Mouse (Mus musculus): ENCODE measurements around the gene Nr1h3. TPM values are rescaled to one million over a fixed set of nuclear protein-coding genes. Genes with fewer than 3 reads are reported as not detected.
A peak's percentile ranks its signal among the peaks of the same experiment; 100 is the strongest.

Nr1h3 gene
- total and polyA plus RNA-seq, 2 experiments from 2014 or later, result 0.70 to 0.82 TPM

DNA sequence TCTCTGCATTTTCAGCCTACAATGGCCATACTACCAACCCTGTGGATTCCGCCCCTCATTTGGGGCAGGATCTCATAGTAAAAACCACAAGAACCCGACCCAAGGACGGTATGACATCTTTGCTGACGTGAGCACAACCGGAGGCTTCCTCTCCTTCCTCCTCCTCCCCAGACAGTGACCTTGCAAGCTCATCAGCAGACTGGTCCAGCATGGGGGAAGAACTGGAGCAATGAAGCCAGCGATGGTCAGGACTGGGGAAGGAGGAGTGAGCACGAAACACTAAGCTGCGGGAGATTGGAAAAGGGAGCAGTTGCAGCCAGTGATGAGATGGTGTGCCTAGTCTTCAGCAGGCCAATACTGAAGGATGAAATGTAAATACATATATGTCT is 20.6 kb downstream of the Nr1h3 start:
- 8% methylated on average over 8 of the region's 8 CpGs for WGBS
- no peak for ATAC-seq (ENCODE audit: low FRiP score)
- TF ChIP-seq CTCF (IDR thresholded peaks at IDR 0.05), result no peak
- H3K36me3 ChIP-seq (ENCODE audit: insufficient read depth, low read length), result peaks cover 9% of the 10 kb centered on the region; the same call in 1 of the 2 replicates
- no peaks in the 10 kb centered on the region for H3K27me3 ChIP-seq (ENCODE audit: insufficient read depth, low read length)
- H3K27ac ChIP-seq (ENCODE audit: low read depth, low read length), result peak overlapping the region; percentile 93
- peak overlapping the region; percentile 77 for H3K4me2 ChIP-seq (ENCODE audit: low read depth, low read length, poor library complexity, severe bottlenecking)
- H3K4me3 ChIP-seq (ENCODE audit: low read depth, low read length), result peak overlapping the region; percentile 93
- H3K9me3 ChIP-seq (ENCODE audit: low read length), result no peaks in the 10 kb centered on the region
- peak overlapping the region; percentile 85 for H3K9ac ChIP-seq (replicated peaks; ENCODE audit: low read length, poor library complexity, severe bottlenecking)
- H3K4me1 ChIP-seq (ENCODE audit: insufficient read depth, low read length), result peaks cover 13% of the 10 kb centered on the region
- peak; percentile 30 for DNase-seq (ENCODE audit: low spot score)

- Histone ChIP-seq H3K9me3 (ENCODE audit: low read length) (no peaks in the 10 kb centered on the region), H3K27ac (ENCODE audit: low read depth, low read length) (no peak overlapping the region), H3K9ac (replicated peaks; ENCODE audit: low read length, poor library complexity, severe bottlenecking) (no peak overlapping the region), H3K27me3 (ENCODE audit: insufficient read depth, low read length) (no peaks in the 10 kb centered on the region), H3K4me2 (ENCODE audit: low read depth, low read length, poor library complexity, severe bottlenecking) (peak overlapping the region; percentile 77; the same call in 1 of the 2 replicates), H3K4me3 (ENCODE audit: low read depth, low read length) (peak overlapping the region; percentile 93; the same call in 1 of the 2 replicates), H3K36me3 (ENCODE audit: insufficient read depth, low read length) (peaks cover 22% of the 10 kb centered on the region), H3K4me1 (ENCODE audit: insufficient read depth, low read length) (peaks cover 13% of the 10 kb centered on the region)
- no peak for TF ChIP-seq CTCF (IDR thresholded peaks at IDR 0.05)
- DNase-seq (ENCODE audit: low spot score) (peak; percentile 22), ATAC-seq (ENCODE audit: low FRiP score) (no peak)
- 68% methylated on average over 5 of the region's 5 CpGs for WGBS
Measured at GRCm38 (mm10) chr2:91180706-91181105, 21.9 kb downstream of the Nr1h3 start.

GRCm38 (mm10) chr2:91179825-91180224 is 22.8 kb downstream of the Nr1h3 start:
- Histone ChIP-seq H3K9me3 (ENCODE audit: low read length) (no peaks in the 10 kb centered on the region), H3K9ac (replicated peaks; ENCODE audit: low read length, poor library complexity, severe bottlenecking) (no peak overlapping the region), H3K27ac (ENCODE audit: low read depth, low read length) (no peak overlapping the region), H3K27me3 (ENCODE audit: insufficient read depth, low read length) (no peaks in the 10 kb centered on the region), H3K4me1 (ENCODE audit: insufficient read depth, low read length) (peaks cover 13% of the 10 kb centered on the region), H3K4me3 (ENCODE audit: low read depth, low read length) (no peak overlapping the region), H3K4me2 (ENCODE audit: low read depth, low read length, poor library complexity, severe bottlenecking) (no peak overlapping the region), H3K36me3 (ENCODE audit: insufficient read depth, low read length) (peaks cover 27% of the 10 kb centered on the region)
- ATAC-seq (ENCODE audit: low FRiP score), result no peak
- TF ChIP-seq CTCF (IDR thresholded peaks at IDR 0.05), result no peak
- DNase-seq (ENCODE audit: low spot score), result no peak
- WGBS, result 42% methylated on average over 4 of the region's 4 CpGs

DNA sequence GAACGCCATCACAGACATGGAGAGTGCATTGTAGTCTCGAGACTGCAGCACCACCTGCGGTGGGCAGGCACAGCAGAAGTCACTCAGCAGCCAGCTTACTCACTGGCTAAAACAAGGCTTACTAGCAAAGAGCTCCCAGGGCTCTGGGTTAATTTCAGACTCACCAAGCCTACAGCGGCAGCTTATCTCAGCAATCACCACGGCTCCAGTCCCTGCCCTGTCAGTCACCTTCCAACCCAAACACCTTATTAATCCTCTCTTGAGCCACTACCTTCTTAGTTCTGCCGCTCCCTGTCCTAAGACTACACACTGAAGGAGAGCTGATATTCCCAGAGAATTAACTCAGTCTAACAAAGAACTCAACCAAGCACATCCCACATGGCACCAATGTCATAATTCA is 26.4 kb downstream of the Nr1h3 start:
- DNase-seq (ENCODE audit: low spot score) (no peak), ATAC-seq (ENCODE audit: low FRiP score) (no peak)
- H3K27me3 ChIP-seq (ENCODE audit: insufficient read depth, low read length), result no peaks in the 10 kb centered on the region
- H3K36me3 ChIP-seq (ENCODE audit: insufficient read depth, low read length), result peaks cover 49% of the 10 kb centered on the region
- H3K4me2 ChIP-seq (ENCODE audit: low read depth, low read length, poor library complexity, severe bottlenecking), result no peak overlapping the region
- no peaks in the 10 kb centered on the region for H3K9me3 ChIP-seq (ENCODE audit: low read length)
- no peak overlapping the region for H3K4me3 ChIP-seq (ENCODE audit: low read depth, low read length)
- 83% methylated on average over 6 of the region's 6 CpGs for WGBS
- H3K27ac ChIP-seq (ENCODE audit: low read depth, low read length), result no peak overlapping the region
- TF ChIP-seq CTCF (IDR thresholded peaks at IDR 0.05), result no peak
- H3K9ac ChIP-seq (replicated peaks; ENCODE audit: low read length, poor library complexity, severe bottlenecking), result no peak overlapping the region
- H3K4me1 ChIP-seq (ENCODE audit: insufficient read depth, low read length), result peaks cover 2% of the 10 kb centered on the region; the same call in 1 of the 2 replicates

DNA sequence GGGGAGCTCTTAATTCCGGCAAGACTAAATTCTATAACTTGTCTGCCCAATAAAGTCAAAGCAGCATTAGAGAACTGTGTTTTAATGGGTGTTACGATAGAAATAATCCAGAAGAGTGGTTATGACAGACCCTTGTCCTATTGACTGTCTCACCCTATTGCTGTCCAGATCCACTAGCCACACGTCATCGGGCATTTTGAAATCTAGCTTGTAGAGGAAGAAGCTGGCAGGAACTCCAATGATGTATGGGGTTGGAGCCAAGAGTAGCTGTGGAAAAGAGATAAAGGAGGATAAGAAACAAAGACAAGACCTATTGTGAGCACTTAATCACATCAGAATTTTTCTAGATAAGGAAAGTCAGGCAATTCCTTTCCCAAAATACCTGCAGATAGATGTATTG is 27.1 kb downstream of the Nr1h3 start:
- WGBS, result 95% methylated on average over 4 of the region's 4 CpGs

DNA sequence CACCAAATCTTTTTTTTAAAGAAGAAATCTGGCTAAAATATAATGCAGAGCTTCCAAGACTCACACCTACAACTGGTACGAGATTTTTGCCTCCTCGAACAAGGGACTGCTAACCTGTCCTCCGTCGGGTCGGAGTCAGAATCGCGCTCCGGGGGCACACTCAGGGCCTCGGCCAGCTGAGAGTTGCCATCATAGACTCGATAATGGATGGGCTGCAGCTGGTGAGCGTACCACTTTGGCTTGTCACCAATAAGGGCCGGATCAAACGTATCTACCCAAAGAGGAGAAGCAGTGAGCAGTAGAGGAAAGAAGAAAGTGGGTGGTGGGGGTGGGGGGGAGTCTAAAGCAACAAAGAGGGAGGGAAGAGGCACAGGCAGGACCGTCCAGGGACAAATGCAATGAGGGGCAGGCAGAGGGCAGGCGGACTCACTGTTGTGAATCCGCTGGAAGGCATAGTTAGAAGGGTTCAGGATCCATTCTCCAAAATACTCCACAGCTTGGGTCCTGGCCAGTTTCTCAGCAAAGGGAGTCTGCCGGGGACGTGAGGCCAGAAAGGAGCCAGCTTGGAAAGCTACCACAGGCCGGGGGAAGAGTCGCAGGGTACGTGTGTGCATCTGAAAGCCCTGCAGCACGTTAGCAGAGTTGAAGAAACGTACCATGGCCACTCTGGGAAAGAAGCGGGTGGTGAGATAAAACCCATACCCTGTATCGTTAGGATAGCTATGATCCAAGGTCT is 32.9 kb downstream of the Nr1h3 start:
- H3K27ac ChIP-seq (ENCODE audit: low read depth, low read length), result no peak overlapping the region
- H3K27me3 ChIP-seq (ENCODE audit: insufficient read depth, low read length), result no peaks in the 10 kb centered on the region
- H3K36me3 ChIP-seq (ENCODE audit: insufficient read depth, low read length), result peaks cover 73% of the 10 kb centered on the region
- no peak overlapping the region for H3K9ac ChIP-seq (replicated peaks; ENCODE audit: low read length, poor library complexity, severe bottlenecking)
- no peak overlapping the region for H3K4me2 ChIP-seq (ENCODE audit: low read depth, low read length, poor library complexity, severe bottlenecking)
- WGBS, result 91% methylated on average over 25 of the region's 25 CpGs
- ATAC-seq (ENCODE audit: low FRiP score) (no peak), DNase-seq (ENCODE audit: low spot score) (no peak)
- no peaks in the 10 kb centered on the region for H3K4me1 ChIP-seq (ENCODE audit: insufficient read depth, low read length)
- no peak for TF ChIP-seq CTCF (IDR thresholded peaks at IDR 0.05)
- H3K9me3 ChIP-seq (ENCODE audit: low read length), result no peaks in the 10 kb centered on the region
- no peak overlapping the region for H3K4me3 ChIP-seq (ENCODE audit: low read depth, low read length)

More for the DNA sequence above, 27.1 kb downstream of the Nr1h3 start:
- DNase-seq (ENCODE audit: low spot score) (no peak), ATAC-seq (ENCODE audit: low FRiP score) (no peak)
- no peaks in the 10 kb centered on the region for H3K4me1 ChIP-seq (ENCODE audit: insufficient read depth, low read length)
- peaks cover 52% of the 10 kb centered on the region for H3K36me3 ChIP-seq (ENCODE audit: insufficient read depth, low read length)
- H3K27me3 ChIP-seq (ENCODE audit: insufficient read depth, low read length), result no peaks in the 10 kb centered on the region
- no peak overlapping the region for H3K4me3 ChIP-seq (ENCODE audit: low read depth, low read length)
- no peak overlapping the region for H3K27ac ChIP-seq (ENCODE audit: low read depth, low read length)
- H3K4me2 ChIP-seq (ENCODE audit: low read depth, low read length, poor library complexity, severe bottlenecking), result no peak overlapping the region
- TF ChIP-seq CTCF (IDR thresholded peaks at IDR 0.05), result no peak
- no peak overlapping the region for H3K9ac ChIP-seq (replicated peaks; ENCODE audit: low read length, poor library complexity, severe bottlenecking)
- H3K9me3 ChIP-seq (ENCODE audit: low read length), result no peaks in the 10 kb centered on the region

Measured in midbrain, postnatal 0 days (tissue).